Mouse (Mus musculus) hindbrain, embryonic 15.5 days (tissue): ENCODE measurements at regions not wholly inside any gene's neighbourhood (a gene's known extent, or its start where the extent isn't known, plus 50 kb on each side); places are given as distances from the start of the nearest gene placed in this dataset.
A peak's percentile ranks its signal among the peaks of the same experiment; 100 is the strongest.

Experiments
- ATAC-seq: fragments of 200-750 bp; cut with Nextera tagmentation; 2 replicates; pipeline ENCODE4 v1.8.0; 2017; ENCODE audit warnings: low read depth, moderate number of reproducible peaks, moderate TSS enrichment; ENCODE audit not compliant: low FRiP score
- H3K27ac ChIP-seq: fragments of 300-500 bp; sonication (generic); replicated peaks from 2 replicates; pipeline ENCODE4 v1.5.1; 2015; ENCODE audit warnings: mild to moderate bottlenecking, inconsistent platforms
- H3K27me3 ChIP-seq: fragments of 300-500 bp; sonication (generic); 2 replicates; pipeline ENCODE4 v1.6.1; 2015; ENCODE audit warnings: control low read depth, inconsistent platforms
- H3K36me3 ChIP-seq: fragments of 300-500 bp; sonication (generic); 2 replicates; pipeline ENCODE4 v1.6.1; 2015; ENCODE audit warnings: control low read depth, inconsistent platforms
- H3K4me1 ChIP-seq: fragments of 300-500 bp; sonication (generic); replicated peaks from 2 replicates; pipeline ENCODE4 v1.6.1; 2015; ENCODE audit warnings: control low read depth, inconsistent platforms
- H3K4me2 ChIP-seq: fragments of 300-500 bp; sonication (generic); 2 replicates; pipeline ENCODE4 v1.6.1; 2015; ENCODE audit warnings: moderate library complexity, mild to moderate bottlenecking, inconsistent platforms
- H3K4me3 ChIP-seq: fragments of 300-500 bp; sonication (generic); 2 replicates; pipeline ENCODE4 v1.5.1; 2015; ENCODE audit warnings: mild to moderate bottlenecking, inconsistent platforms
- H3K9ac ChIP-seq: fragments of 300-500 bp; sonication (generic); 2 replicates; pipeline ENCODE4 v1.6.1; 2015; ENCODE audit warnings: inconsistent platforms
- H3K9me3 ChIP-seq: fragments of 300-500 bp; sonication (generic); 2 replicates; pipeline ENCODE4 v1.6.1; 2016; ENCODE audit warnings: control low read depth, inconsistent platforms
- WGBS: fragments of 180-500 bp; shearing (Covaris S2); methylation state at CpG from one replicate; pipeline ENCODE4 v1.1.7; 2015; 5-methylcytosine and 5-hydroxymethylcytosine counted together

GRCm38 (mm10) chr12:79961076-79961475 lies 151.7 kb downstream of the Zfp36l1 start:
- ATAC-seq: no peak
- Histone ChIP-seq H3K4me1 (peaks cover 11% of the 10 kb centered on the region), H3K4me3 (no peak overlapping the region), H3K9ac (no peak overlapping the region), H3K27ac (no peak overlapping the region), H3K9me3 (no peaks in the 10 kb centered on the region), H3K27me3 (no peaks in the 10 kb centered on the region), H3K4me2 (no peak overlapping the region), H3K36me3 (no peaks in the 10 kb centered on the region)
- WGBS: 94% methylated on average over 6 of the region's 6 CpGs

GRCm38 (mm10) chr12:79960446-79960845 lies 152.4 kb downstream of the Zfp36l1 start:
- H3K4me2 ChIP-seq: no peak overlapping the region
- WGBS: 84% methylated on average over 4 of the region's 4 CpGs
- no peak overlapping the region for H3K9ac ChIP-seq
- no peaks in the 10 kb centered on the region for H3K9me3 ChIP-seq
- H3K27me3 ChIP-seq: no peaks in the 10 kb centered on the region
- ATAC-seq: no peak
- peaks cover 5% of the 10 kb centered on the region for H3K4me1 ChIP-seq
- no peak overlapping the region for H3K27ac ChIP-seq
- no peak overlapping the region for H3K4me3 ChIP-seq
- H3K36me3 ChIP-seq: no peaks in the 10 kb centered on the region

GRCm38 (mm10) chr12:79959540-79960305 lies 153.1 kb downstream of the Zfp36l1 start:
- Histone ChIP-seq H3K27me3 (no peaks in the 10 kb centered on the region), H3K4me1 (no peaks in the 10 kb centered on the region), H3K36me3 (no peaks in the 10 kb centered on the region), H3K9ac (no peak overlapping the region), H3K4me3 (no peak overlapping the region), H3K27ac (no peak overlapping the region), H3K9me3 (no peaks in the 10 kb centered on the region), H3K4me2 (no peak overlapping the region)
- 92% methylated on average over 14 of the region's 14 CpGs for WGBS
- ATAC-seq: no peak

GRCm38 (mm10) chr12:79957211-79957610 lies 155.6 kb downstream of the Zfp36l1 start:
- H3K9me3 ChIP-seq: no peaks in the 10 kb centered on the region
- H3K27me3 ChIP-seq: no peaks in the 10 kb centered on the region
- no peak overlapping the region for H3K4me3 ChIP-seq
- no peak for ATAC-seq
- H3K36me3 ChIP-seq: no peaks in the 10 kb centered on the region
- H3K9ac ChIP-seq: no peak overlapping the region
- 76% methylated on average over 4 of the region's 4 CpGs for WGBS
- no peak overlapping the region for H3K4me2 ChIP-seq
- H3K27ac ChIP-seq: no peak overlapping the region
- H3K4me1 ChIP-seq: no peaks in the 10 kb centered on the region

GRCm38 (mm10) chr12:79956351-79956750 lies 156.5 kb downstream of the Zfp36l1 start:
- no peaks in the 10 kb centered on the region for H3K4me1 ChIP-seq
- no peak overlapping the region for H3K4me2 ChIP-seq
- no peak overlapping the region for H3K27ac ChIP-seq
- ATAC-seq: no peak
- H3K27me3 ChIP-seq: no peaks in the 10 kb centered on the region
- WGBS: 89% methylated on average over 6 of the region's 6 CpGs
- H3K9ac ChIP-seq: no peak overlapping the region
- no peaks in the 10 kb centered on the region for H3K9me3 ChIP-seq
- no peaks in the 10 kb centered on the region for H3K36me3 ChIP-seq
- no peak overlapping the region for H3K4me3 ChIP-seq

- Histone ChIP-seq H3K27me3 (no peaks in the 10 kb centered on the region), H3K36me3 (no peaks in the 10 kb centered on the region), H3K4me3 (no peak overlapping the region), H3K9ac (no peak overlapping the region), H3K4me1 (no peaks in the 10 kb centered on the region), H3K9me3 (no peaks in the 10 kb centered on the region), H3K27ac (no peak overlapping the region), H3K4me2 (no peak overlapping the region)
- ATAC-seq: no peak
- WGBS: 82% methylated on average over 2 of the region's 2 CpGs
These were observed 157.3 kb downstream of the Zfp36l1 start for GRCm38 (mm10) chr12:79955501-79955900.

GRCm38 (mm10) chr12:79950579-79951112 lies 162.2 kb downstream of the Zfp36l1 start:
- Histone ChIP-seq H3K4me3 (no peak overlapping the region), H3K9ac (no peak overlapping the region), H3K4me2 (no peak overlapping the region), H3K27me3 (no peaks in the 10 kb centered on the region), H3K36me3 (no peaks in the 10 kb centered on the region), H3K4me1 (no peaks in the 10 kb centered on the region), H3K27ac (no peak overlapping the region), H3K9me3 (no peaks in the 10 kb centered on the region)
- WGBS: 84% methylated on average over 7 of the region's 7 CpGs
- ATAC-seq: no peak

GRCm38 (mm10) chr12:79949101-79949824 lies 163.6 kb downstream of the Zfp36l1 start:
- H3K4me3 ChIP-seq: no peak overlapping the region
- no peak for ATAC-seq
- 25% methylated on average over 14 of the region's 14 CpGs for WGBS
- no peaks in the 10 kb centered on the region for H3K36me3 ChIP-seq
- no peak overlapping the region for H3K4me2 ChIP-seq
- H3K4me1 ChIP-seq: no peaks in the 10 kb centered on the region; the same call in 1 of the 2 replicates
- H3K27me3 ChIP-seq: no peaks in the 10 kb centered on the region
- H3K9ac ChIP-seq: no peak overlapping the region
- no peaks in the 10 kb centered on the region for H3K9me3 ChIP-seq
- H3K27ac ChIP-seq: peak overlapping the region; percentile 38

- Histone ChIP-seq H3K27me3 (no peaks in the 10 kb centered on the region), H3K4me2 (no peak overlapping the region), H3K9me3 (no peaks in the 10 kb centered on the region), H3K4me1 (no peaks in the 10 kb centered on the region; the same call in 1 of the 2 replicates), H3K9ac (no peak overlapping the region), H3K27ac (no peak overlapping the region), H3K4me3 (no peak overlapping the region), H3K36me3 (no peaks in the 10 kb centered on the region)
- ATAC-seq: no peak
- WGBS: 93% methylated on average over 4 of the region's 4 CpGs
These were observed 165.2 kb downstream of the Zfp36l1 start for GRCm38 (mm10) chr12:79947574-79947973.

- no peaks in the 10 kb centered on the region for H3K9me3 ChIP-seq
- no peak for ATAC-seq
- no peak overlapping the region for H3K4me3 ChIP-seq
- H3K4me1 ChIP-seq: no peaks in the 10 kb centered on the region; the same call in 1 of the 2 replicates
- H3K4me2 ChIP-seq: no peak overlapping the region
- H3K27me3 ChIP-seq: no peaks in the 10 kb centered on the region
- H3K9ac ChIP-seq: no peak overlapping the region
- no peak overlapping the region for H3K27ac ChIP-seq
- no peaks in the 10 kb centered on the region for H3K36me3 ChIP-seq
- WGBS: 85% methylated on average over 10 of the region's 10 CpGs
These were observed 166.0 kb downstream of the Zfp36l1 start for GRCm38 (mm10) chr12:79946777-79947176.

GRCm38 (mm10) chr12:79945899-79946298 lies 166.9 kb downstream of the Zfp36l1 start:
- no peaks in the 10 kb centered on the region for H3K27me3 ChIP-seq
- 87% methylated on average over 4 of the region's 4 CpGs for WGBS
- H3K9me3 ChIP-seq: no peaks in the 10 kb centered on the region
- H3K36me3 ChIP-seq: no peaks in the 10 kb centered on the region
- no peak overlapping the region for H3K9ac ChIP-seq
- ATAC-seq: no peak
- no peak overlapping the region for H3K4me2 ChIP-seq
- H3K4me3 ChIP-seq: no peak overlapping the region
- H3K27ac ChIP-seq: no peak overlapping the region
- H3K4me1 ChIP-seq: no peaks in the 10 kb centered on the region; the same call in 1 of the 2 replicates
